Mouse (Mus musculus) lung, embryonic 14.5 days (tissue): ENCODE measurements around the gene Trmu. TPM values are rescaled to one million over a fixed set of nuclear protein-coding genes. Genes with fewer than 3 reads are reported as not detected.
"Not testable (repeated sequence)": the region's sequence is repeated elsewhere in the genome, so short reads cannot be mapped to it uniquely, and the experiment has no call there.

ENCODE experiments used
- ATAC-seq: fragments of 200-750 bp; cut with Nextera tagmentation; 2 replicates; pipeline ENCODE4 v1.8.0; 2017; ENCODE audit warnings: mild to moderate bottlenecking, moderate TSS enrichment, moderate library complexity; ENCODE audit not compliant: insufficient read depth
- DNase-seq: peaks from one replicate; pipeline ENCODE4 v3.0.0-alpha.2; 2015
- H3K27ac ChIP-seq: fragments of 300-500 bp; sonication (generic); 2 replicates; pipeline ENCODE4 v1.5.1; 2014; ENCODE audit warnings: low read depth, mild to moderate bottlenecking, moderate library complexity
- H3K27me3 ChIP-seq: fragments of 300-500 bp; sonication (generic); 2 replicates; pipeline ENCODE4 v1.6.1; 2014; ENCODE audit warnings: low read length, control low read depth; ENCODE audit not compliant: insufficient read depth
- H3K36me3 ChIP-seq: fragments of 300-500 bp; sonication (generic); 2 replicates; pipeline ENCODE4 v1.6.1; 2014; ENCODE audit warnings: control low read depth; ENCODE audit not compliant: insufficient read depth
- H3K4me1 ChIP-seq: fragments of 300-500 bp; sonication (generic); 2 replicates; pipeline ENCODE4 v1.6.1; 2014; ENCODE audit warnings: antibody characterized with exemption, control low read depth; ENCODE audit not compliant: insufficient read depth
- H3K4me2 ChIP-seq: fragments of 300-500 bp; sonication (generic); 2 replicates; pipeline ENCODE4 v1.6.1; 2014; ENCODE audit warnings: mild to moderate bottlenecking
- H3K4me3 ChIP-seq: fragments of 300-500 bp; sonication (generic); 2 replicates; pipeline ENCODE4 v1.5.1; 2014; ENCODE audit warnings: low read depth, low read length
- H3K9ac ChIP-seq: fragments of 300-500 bp; sonication (generic); 2 replicates; pipeline ENCODE4 v1.6.1; 2014
- H3K9me3 ChIP-seq: fragments of 300-500 bp; sonication (generic); 2 replicates; pipeline ENCODE4 v1.6.1; 2016; ENCODE audit warnings: low read depth, low read length, control low read depth
- CTCF ChIP-seq: IDR thresholded peaks from 2 replicates; pipeline ENCODE4 v1.5.1; 2016; ENCODE audit warnings: antibody characterized with exemption, low read depth
- WGBS: fragments of 180-500 bp; shearing (Covaris S2); extraction: QIAGEN DNeasy Blood & Tissue Kit; methylation state at CpG from one replicate; pipeline ENCODE4 v1.1.7; 2014; 5-methylcytosine and 5-hydroxymethylcytosine counted together
- polyA plus RNA-seq: library from polyadenylated mRNA; unstranded; fragments of >200 nt; fragmentation: Nextera tagmentation; extraction: Ambion mirVana; gene quantifications from 2 replicates; pipeline ENCODE4 v1.2.1, GENCODE M21; 2014

Gene Trmu
- polyA plus RNA-seq, 1 experiment from 2014 or later = 36.9 TPM

DNA sequence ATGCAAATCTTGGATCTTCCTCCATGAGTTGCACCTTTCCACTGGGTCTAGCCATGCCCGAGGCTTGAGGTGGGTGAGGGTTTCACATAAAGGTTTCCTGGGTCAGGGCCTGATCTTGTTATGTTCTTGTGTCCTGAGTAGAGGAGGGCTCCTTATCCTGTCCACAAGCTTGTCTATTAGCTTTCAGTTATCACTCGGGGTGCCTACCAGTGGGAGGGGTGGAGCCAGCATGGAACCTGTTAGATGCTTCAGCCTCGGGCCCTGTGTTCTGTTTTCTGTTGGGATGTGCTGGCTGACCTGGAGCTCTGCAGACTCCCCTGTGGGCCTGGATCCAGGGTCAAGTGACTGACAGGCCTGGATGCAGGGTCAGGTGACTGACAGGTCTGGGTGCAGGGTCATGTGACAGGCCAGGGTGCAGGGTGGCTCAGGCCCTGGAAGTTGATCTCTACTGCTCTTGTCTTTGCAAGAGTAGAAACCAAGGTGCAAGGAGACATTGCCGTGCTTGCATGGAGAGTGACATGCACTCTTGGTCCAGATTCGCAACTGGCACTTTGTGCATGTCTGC lies 37.2 kb upstream of the Trmu start:
- no peak overlapping the region for H3K4me3 ChIP-seq
- WGBS = 70% methylated on average over 5 of the region's 5 CpGs
- H3K27ac ChIP-seq = no peak overlapping the region
- TF ChIP-seq CTCF = no peak
- no peaks in the 10 kb centered on the region for H3K4me1 ChIP-seq
- ATAC-seq (no peak), DNase-seq (no peak)
- H3K27me3 ChIP-seq = no peaks in the 10 kb centered on the region
- H3K4me2 ChIP-seq = no peak overlapping the region
- H3K9me3 ChIP-seq = no peaks in the 10 kb centered on the region
- H3K9ac ChIP-seq = no peak overlapping the region
- H3K36me3 ChIP-seq = no peaks in the 10 kb centered on the region

DNA sequence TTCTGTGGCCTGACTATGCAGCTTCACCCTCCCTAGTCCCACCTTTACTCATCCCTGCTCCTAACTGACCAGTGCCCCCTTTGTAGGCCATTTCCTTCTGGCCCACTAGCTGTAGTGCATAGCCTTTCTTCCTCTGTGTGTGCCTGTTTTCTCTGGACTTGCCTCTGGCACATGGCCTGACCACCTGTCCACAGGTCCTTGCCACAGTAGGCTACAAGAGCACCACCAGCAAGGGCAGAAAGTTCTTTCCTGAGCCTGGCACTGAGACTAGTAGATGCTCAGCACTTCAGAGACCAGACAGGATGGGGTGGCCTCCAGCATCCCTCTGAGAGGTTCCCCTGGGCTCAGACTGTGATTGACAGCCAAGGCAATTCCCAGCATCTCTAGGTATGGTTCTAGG lies 34.0 kb upstream of the Trmu start:
- H3K36me3 ChIP-seq = no peaks in the 10 kb centered on the region
- no peaks in the 10 kb centered on the region for H3K4me1 ChIP-seq
- H3K4me3 ChIP-seq = no peak overlapping the region
- H3K27ac ChIP-seq = no peak overlapping the region
- no peak overlapping the region for H3K9ac ChIP-seq
- ATAC-seq = no peak
- H3K9me3 ChIP-seq = no peaks in the 10 kb centered on the region
- no peaks in the 10 kb centered on the region for H3K27me3 ChIP-seq
- no peak for DNase-seq
- no peak overlapping the region for H3K4me2 ChIP-seq
- no peak for TF ChIP-seq CTCF

DNA sequence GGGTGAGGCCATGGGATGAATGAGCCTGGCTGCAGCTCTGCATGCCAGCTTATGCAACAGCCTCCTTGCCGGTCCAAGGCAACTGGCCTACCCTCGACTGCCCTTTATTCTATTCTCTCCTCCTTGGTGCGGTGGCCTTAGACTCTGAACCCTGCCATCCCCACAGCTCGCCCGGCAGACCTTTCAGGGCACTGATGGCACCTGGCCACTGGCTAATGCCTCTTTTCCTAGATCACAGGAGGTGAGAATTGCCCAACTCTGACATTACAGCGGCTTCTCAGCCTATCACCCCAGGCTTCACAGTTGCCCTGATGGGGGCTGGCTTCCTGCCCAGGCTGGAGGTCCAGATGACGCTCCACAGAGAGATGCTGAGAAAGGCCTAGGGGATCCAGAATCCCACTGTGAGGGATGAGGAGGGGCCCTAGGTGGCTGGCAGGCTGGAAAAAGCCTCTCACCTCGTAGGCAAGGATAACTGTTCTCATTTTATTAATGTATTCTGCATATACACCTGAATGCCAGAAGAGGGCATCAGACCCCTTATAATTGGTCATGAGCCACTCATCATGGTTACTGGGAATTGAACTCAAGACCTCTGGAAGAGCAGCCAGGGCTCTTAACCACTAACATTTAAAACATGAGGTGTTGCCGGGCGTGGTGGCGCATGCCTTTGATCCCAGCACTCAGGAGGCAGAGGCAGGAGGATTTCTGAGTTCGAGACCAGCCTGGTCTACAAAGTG lies 27.3 kb upstream of the Trmu start:
- Histone ChIP-seq H3K27me3 (no peaks in the 10 kb centered on the region), H3K9me3 (no peaks in the 10 kb centered on the region), H3K9ac (no peak overlapping the region), H3K4me2 (no peak overlapping the region), H3K4me1 (no peaks in the 10 kb centered on the region), H3K4me3 (no peak overlapping the region), H3K27ac (no peak overlapping the region), H3K36me3 (no peaks in the 10 kb centered on the region)
- no peak for TF ChIP-seq CTCF
- 71% methylated on average over 12 of the region's 12 CpGs for WGBS
- ATAC-seq (no peak), DNase-seq (no peak)

DNA sequence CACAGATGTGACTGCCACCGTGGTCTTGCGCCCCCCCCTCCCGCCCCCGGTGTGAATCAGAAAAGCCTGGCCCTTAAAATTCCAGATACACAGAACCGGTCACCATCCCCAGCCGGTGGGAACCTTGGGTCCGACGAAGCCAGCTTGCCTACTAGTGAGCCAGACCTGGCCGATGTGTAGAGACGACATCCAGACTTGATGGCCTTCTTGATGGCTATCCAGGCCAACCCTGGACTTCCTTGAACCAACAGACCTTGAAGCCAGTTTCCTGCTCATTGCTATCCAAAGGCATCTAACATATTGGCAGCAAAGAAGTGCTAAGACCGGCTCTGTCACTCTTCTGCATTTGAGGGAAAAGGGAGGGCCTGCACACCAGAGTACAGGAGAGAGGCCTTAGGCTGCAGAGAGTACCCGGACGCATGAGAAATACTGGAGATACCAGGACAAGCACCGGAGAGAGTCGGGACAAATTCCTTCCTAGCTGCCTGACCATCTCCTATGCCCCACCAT lies 20.1 kb upstream of the Trmu start:
- no peaks in the 10 kb centered on the region for H3K9me3 ChIP-seq
- 6% methylated on average over 15 of the region's 15 CpGs for WGBS
- no peaks in the 10 kb centered on the region for H3K27me3 ChIP-seq
- DNase-seq (no peak), ATAC-seq (peak; percentile 21)
- H3K9ac ChIP-seq = peak overlapping the region; percentile 71
- H3K4me3 ChIP-seq = peak overlapping the region; percentile 76
- H3K4me2 ChIP-seq = peak overlapping the region; percentile 89
- H3K36me3 ChIP-seq = peaks cover 30% of the 10 kb centered on the region
- TF ChIP-seq CTCF = no peak
- peak overlapping the region; percentile 42; the same call in 1 of the 2 replicates for H3K27ac ChIP-seq
- H3K4me1 ChIP-seq = peaks cover 16% of the 10 kb centered on the region

DNA sequence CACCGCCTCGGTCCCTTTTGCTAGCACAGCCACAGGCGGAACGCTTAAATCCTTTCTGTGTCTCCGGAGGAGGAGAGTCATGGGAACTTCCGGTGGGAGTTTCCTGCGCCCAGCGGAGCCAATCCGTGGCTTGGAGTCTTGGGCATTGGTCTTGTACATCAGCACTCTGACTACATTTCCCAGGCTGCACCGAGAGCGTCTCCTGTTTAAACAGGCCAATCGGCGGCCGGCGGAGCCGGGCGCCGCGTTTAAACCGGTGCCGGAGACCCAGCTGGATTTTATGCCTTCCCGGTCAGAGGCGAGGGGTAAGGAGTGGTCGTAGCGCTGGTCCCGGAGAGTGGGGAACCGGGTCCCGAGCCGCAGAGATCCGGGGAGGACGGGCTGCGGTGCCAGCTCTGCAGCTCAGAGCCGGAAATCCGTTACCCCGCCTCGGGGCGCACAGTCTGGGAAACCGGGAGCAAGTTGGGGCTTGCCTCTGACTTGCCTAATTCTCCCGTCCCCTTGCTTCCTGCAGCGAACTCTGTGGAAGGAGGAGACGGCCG lies 19.6 kb upstream of the Trmu start, which contains the start of gene Gtse1:
Gene Gtse1 (plus strand): TSS at position 256 of the 542 bp plus-strand sequence.
- H3K4me1 ChIP-seq = peaks cover 16% of the 10 kb centered on the region
- H3K27me3 ChIP-seq = no peaks in the 10 kb centered on the region
- H3K36me3 ChIP-seq = peaks cover 35% of the 10 kb centered on the region
- DNase-seq = peak; percentile 98
- H3K27ac ChIP-seq = peak within 1 kb of the TSS; percentile 48
- H3K4me2 ChIP-seq = peak within 1 kb of the TSS; percentile 89
- H3K9ac ChIP-seq = peak within 1 kb of the TSS; percentile 71
- H3K4me3 ChIP-seq = peak within 1 kb of the TSS; percentile 76
- H3K9me3 ChIP-seq = no peaks in the 10 kb centered on the region
- ATAC-seq = peak; percentile 99
- under 1% methylated on average over 42 of the region's 42 CpGs for WGBS
- TF ChIP-seq CTCF = no peak

DNA sequence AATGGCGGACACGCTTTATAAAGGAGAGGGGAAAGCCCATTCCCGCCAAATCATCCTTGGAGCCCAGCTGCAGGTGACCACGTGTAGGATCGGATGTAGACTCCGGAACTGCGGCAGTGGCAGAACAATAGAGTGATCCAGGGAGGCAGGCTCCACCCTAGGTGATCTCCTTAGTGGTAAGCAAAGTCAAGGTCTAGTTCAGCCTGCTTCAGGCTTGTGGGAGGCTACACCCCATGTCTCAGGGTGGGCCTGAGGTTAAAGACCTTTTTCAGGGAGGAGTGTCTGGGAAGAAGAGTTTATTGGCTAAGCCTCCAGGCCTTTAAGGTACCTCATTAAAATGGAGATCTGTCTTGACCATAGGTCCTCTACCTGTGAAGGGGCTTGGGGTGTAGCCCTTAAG lies 13.2 kb upstream of the Trmu start:
- DNase-seq, ATAC-seq, H3K4me1 ChIP-seq, H3K4me2 ChIP-seq, H3K9me3 ChIP-seq, H3K27ac ChIP-seq, H3K9ac ChIP-seq, H3K27me3 ChIP-seq, H3K4me3 ChIP-seq: not testable (repeated sequence)
- H3K36me3 ChIP-seq = peaks cover 96% of the 10 kb centered on the region
- 90% methylated on average over 7 of the region's 7 CpGs for WGBS

DNA sequence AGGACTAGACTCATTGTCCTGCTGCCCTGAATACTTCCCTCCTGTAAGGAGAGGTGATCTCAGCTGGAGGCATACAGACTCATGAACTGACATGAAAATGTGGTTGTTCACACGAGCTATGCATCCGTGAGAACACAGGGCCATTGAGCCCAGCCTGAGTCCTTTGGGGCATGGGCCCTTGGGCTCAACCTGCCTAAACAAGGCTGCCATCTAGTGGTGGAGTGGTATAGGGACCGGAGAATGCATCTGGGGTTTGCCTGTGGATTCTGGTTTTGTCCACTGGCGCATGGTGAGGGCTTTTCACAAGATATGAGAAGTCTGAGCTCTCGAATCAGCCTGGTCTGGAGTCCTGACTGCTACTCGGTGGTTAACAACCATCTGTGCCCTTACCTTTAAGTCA lies 11.4 kb upstream of the Trmu start:
- Histone ChIP-seq H3K27me3 (no peaks in the 10 kb centered on the region), H3K27ac (no peak overlapping the region), H3K4me1 (no peaks in the 10 kb centered on the region), H3K4me3 (no peak overlapping the region), H3K9ac (no peak overlapping the region), H3K4me2 (no peak overlapping the region), H3K36me3 (peaks cover 98% of the 10 kb centered on the region), H3K9me3 (no peaks in the 10 kb centered on the region)
- ATAC-seq (0 out of 2 replicates have a peak, but pooled peaks have one; percentile 62), DNase-seq (peak; percentile 86)
- WGBS = 43% methylated on average over 6 of the region's 6 CpGs
- peak; percentile 90 for TF ChIP-seq CTCF
